Mouse (Mus musculus) CH12.LX (cell line): ENCODE data around the gene E030018B13Rik.

ENCODE experiments used
- NRF1 ChIP-seq: IDR thresholded peaks from 2 replicates; pipeline ENCODE4 v1.6.1; 2014; ENCODE audit warnings: low read depth, mild to moderate bottlenecking, inconsistent platforms, low read length, improper control_type of control experiment, moderate library complexity
- RCOR1 ChIP-seq: conservative IDR thresholded peaks from 2 replicates; pipeline ENCODE4 v1.6.1; 2012; ENCODE audit warnings: low read depth, mild to moderate bottlenecking, inconsistent platforms, low read length, improper control_type of control experiment

- TF ChIP-seq NRF1 (no peak), RCOR1 (no peak)
Observed at GRCm38 (mm10) chr7:63924747-63925412, 8.2 kb downstream of the E030018B13Rik start.
